Comparison of ENCODE assay signal across 15 mouse cellular contexts in genomic region chr6:134396018-134396417, GRCm38 (mm10). TPM values are rescaled to one million over a fixed set of nuclear protein-coding genes. Genes with fewer than 3 reads are reported as not detected.
"Had no signal": no experiment of that assay in that cellular context is flagged by ENCODE, and none has a peak within 500 bp of the region (broad histone marks: within the 10 kb centered on the region; RNA-seq: fewer than 3 reads in every experiment).

TSS of gene Bcl2l14 (plus strand) at chr6:134396318.

- H3K4me2 ChIP-seq: limb, embryonic 13.5 days; midbrain, embryonic 13.5 days; neural tube, embryonic 12.5 days had no signal

- H3K27me3 ChIP-seq: limb, embryonic 13.5 days; midbrain, embryonic 13.5 days; neural tube, embryonic 12.5 days had no signal

- H3K9me3 ChIP-seq: limb, embryonic 13.5 days; midbrain, embryonic 13.5 days; neural tube, embryonic 12.5 days had no signal

- DNase-seq: kidney, adult 2 months; kidney, postnatal 36 days; left cerebral cortex, postnatal 4 days; lung, adult 18-20 months; thymus, adult 2 months; thymus, postnatal 4 days had no signal

- ATAC-seq: intestine, embryonic 16.5 days; midbrain, embryonic 13.5 days had no signal

- H3K4me3 ChIP-seq: layer of hippocampus, adult 2 months; limb, embryonic 13.5 days; midbrain, embryonic 13.5 days; myocyte; neural tube, embryonic 12.5 days had no signal

- H3K4me1 ChIP-seq: limb, embryonic 13.5 days; midbrain, embryonic 13.5 days; neural tube, embryonic 12.5 days had no signal

- H3K36me3 ChIP-seq: limb, embryonic 13.5 days; midbrain, embryonic 13.5 days; neural tube, embryonic 12.5 days had no signal

- H3K27ac ChIP-seq: layer of hippocampus, adult 2 months; limb, embryonic 13.5 days; liver, embryonic 14.5 days; midbrain, embryonic 13.5 days; neural tube, embryonic 12.5 days had no signal

- H3K9ac ChIP-seq: limb, embryonic 13.5 days; liver, embryonic 14.5 days; midbrain, embryonic 13.5 days; neural tube, embryonic 12.5 days had no signal

RNA-seq across cellular contexts. Expression of gene Bcl2l14, which starts in this region (rescaled TPM):
- total RNA-seq: layer of hippocampus, adult 2 months; layer of hippocampus, postnatal 10 days; left cerebral cortex, postnatal 4 days had no signal
- polyA plus RNA-seq: liver, adult 2 months; midbrain, embryonic 13.5 days had no signal
